Mouse (Mus musculus) effector memory CD4-positive, alpha-beta T cell, adult 7 months (primary cell): ENCODE measurements around the gene Tnnc2. TPM values are rescaled to one million over a fixed set of nuclear protein-coding genes. Genes with fewer than 3 reads are reported as not detected.

Source experiments
- polyA plus RNA-seq: library from polyadenylated mRNA; unstranded; fragments of 100-300 nt; shearing (Covaris generic); gene quantifications from one replicate; pipeline ENCODE4 v1.2.1, GENCODE M21; 2017

The Tnnc2 gene
- not detected for polyA plus RNA-seq

GRCm38 (mm10) chr2:164779481-164780086, at the start of gene Tnnc2:
Gene Tnnc2, minus strand, starts transcription at chr2:164779967.

DNA sequence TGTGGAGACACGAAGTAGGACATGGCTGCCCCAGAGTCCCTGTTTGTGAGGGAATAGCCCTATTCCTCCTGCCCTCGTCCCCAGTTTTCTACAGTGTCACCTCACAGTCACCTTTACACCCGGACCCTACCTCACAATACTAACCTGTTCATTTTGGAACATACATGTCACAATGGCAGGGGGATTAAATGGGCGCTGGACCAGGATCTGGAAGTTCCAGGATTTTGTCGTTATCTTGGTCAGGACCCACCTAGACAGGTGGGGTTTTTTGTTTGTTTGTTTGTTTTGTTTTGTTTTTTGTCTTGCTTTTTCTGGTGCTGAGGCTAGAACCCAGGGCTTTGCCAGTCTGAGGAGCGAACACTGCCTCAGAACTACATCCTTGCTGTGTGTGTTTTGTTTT, 48.7 kb upstream of the Tnnc2 start, which contains the start of gene Spata25:
Spata25 (minus strand) TSS at position 101 of the 400 bp plus-strand sequence.

DNA sequence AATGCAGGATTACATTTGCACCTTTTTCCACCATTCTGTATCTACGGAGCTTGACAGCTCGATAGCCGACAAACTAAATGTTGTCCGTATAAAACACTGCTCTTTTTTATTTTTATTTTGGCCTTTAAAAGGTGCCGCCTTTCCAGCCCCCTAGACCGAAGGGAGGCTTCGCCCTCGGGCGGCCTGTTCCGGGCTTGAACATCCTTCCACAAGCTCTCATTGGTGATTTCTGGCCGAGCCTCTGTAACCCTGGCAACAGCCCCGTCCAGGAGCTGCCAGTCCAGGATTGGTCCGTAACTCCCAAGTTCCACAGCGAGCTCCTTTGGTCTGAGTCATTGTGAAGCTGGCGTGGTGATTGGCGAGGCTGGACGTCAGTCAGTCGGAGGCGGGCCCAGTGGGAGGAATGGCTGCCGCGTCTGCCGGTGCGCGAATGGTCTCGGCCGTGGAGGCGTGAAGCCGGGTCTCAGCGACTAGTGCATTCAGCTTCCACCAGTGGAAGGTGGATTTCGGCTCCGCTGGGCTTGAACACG, 42.9 kb upstream of the Tnnc2 start, which contains the start of gene Zswim1:
Zswim1 (plus strand) TSS at position 51 of the 530 bp plus-strand sequence.

GRCm38 (mm10) chr2:164804533-164805331, 25.0 kb upstream of the Tnnc2 start, which contains the start of the genes Acot8 and Zswim3:
Gene Acot8, minus strand, starts transcription at chr2:164804882.
Gene Zswim3, plus strand, starts transcription at chr2:164805098.

DNA sequence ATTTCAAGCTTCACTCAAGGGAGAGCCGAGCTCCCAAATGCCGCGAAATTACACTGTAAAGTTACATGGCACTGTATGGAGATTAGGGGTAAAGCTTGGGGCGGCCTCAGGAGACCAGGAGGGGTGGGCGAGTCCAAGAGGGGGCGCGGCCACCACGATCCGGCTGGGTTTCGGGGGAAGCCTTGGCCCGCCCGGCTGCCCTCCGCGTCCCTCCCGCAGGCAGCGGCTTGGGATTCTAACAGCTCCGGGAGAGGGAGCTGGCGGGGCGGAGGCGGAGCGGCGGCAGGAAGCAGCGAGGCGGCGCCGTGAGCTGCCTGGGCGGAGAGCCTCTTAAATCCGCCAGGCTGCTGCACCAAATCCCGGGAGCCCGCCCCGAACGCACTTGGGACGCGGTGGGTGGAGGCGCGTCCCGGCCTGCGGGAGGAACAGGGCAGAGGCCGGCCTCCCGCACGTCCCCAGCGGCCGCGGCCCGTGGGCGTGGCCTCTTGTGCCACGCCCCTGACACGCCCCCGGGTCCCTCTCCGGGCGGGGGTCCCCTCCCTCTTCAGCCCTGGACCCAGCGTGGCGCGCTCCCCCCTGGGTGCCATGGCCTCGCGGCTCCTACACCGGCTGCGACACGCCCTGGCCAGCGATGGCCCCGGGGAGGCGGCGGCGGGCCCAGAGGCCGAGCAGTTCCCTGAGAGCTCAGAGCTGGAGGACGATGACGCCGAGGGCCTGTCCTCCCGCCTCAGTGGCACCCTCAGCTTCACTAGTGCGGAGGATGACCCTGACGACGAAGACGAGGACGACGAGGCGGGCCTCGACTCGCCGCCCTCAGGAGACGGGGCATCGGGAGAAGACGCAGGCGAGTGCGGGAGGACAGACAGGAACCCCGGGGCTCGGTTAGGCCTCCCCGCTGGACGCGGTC, 6.0 kb upstream of the Tnnc2 start, which contains the start of gene Snx21:
Snx21 (plus strand) TSS at position 343 of the 907 bp plus-strand sequence.

GRCm38 (mm10) chr2:164769258-164770037, 10.3 kb downstream of the Tnnc2 start, which contains the start of gene Ube2c:
Gene Ube2c, plus strand, starts transcription at chr2:164769898.

GRCm38 (mm10) chr2:164745843-164746479, 33.8 kb downstream of the Tnnc2 start, which contains the start of the genes Wfdc3 and Dnttip1:
Gene Wfdc3, minus strand, starts transcription at chr2:164745931.
Gene Dnttip1, plus strand, starts transcription at chr2:164745983.

Other genes with a start within 250 kb of the Tnnc2 start
- not detected for gene Wfdc2, start 217.6 kb downstream of the Tnnc2 start, polyA plus RNA-seq
- gene Spint3, start 206.5 kb downstream of the Tnnc2 start, polyA plus RNA-seq = not detected
- gene Wfdc6a, start 194.5 kb downstream of the Tnnc2 start, polyA plus RNA-seq = 0.49 TPM
- not detected for gene Eppin, start 186.4 kb downstream of the Tnnc2 start, polyA plus RNA-seq
- not detected for gene Wfdc6b, start 166.4 kb downstream of the Tnnc2 start, polyA plus RNA-seq
- gene Wfdc8, start 166.3 kb downstream of the Tnnc2 start, polyA plus RNA-seq = not detected
- gene Wfdc16, start 141.2 kb downstream of the Tnnc2 start, polyA plus RNA-seq = not detected
- gene Wfdc10, start 123.9 kb downstream of the Tnnc2 start, polyA plus RNA-seq = not detected
- gene Wfdc9, start 123.4 kb downstream of the Tnnc2 start, polyA plus RNA-seq = not detected
- not detected for gene Wfdc11, start 105.9 kb downstream of the Tnnc2 start, polyA plus RNA-seq
- 1.3 TPM for gene Wfdc13, start 94.9 kb downstream of the Tnnc2 start, polyA plus RNA-seq
- not detected for gene Spint4, start 81.5 kb downstream of the Tnnc2 start, polyA plus RNA-seq
- not detected for gene Spint5, start 64.7 kb downstream of the Tnnc2 start, polyA plus RNA-seq
- 0.34 TPM for gene Wfdc3, start 34.0 kb downstream of the Tnnc2 start, polyA plus RNA-seq
- 49.6 TPM for gene Dnttip1, start 34.0 kb downstream of the Tnnc2 start, polyA plus RNA-seq
- gene Ube2c, start 10.1 kb downstream of the Tnnc2 start, polyA plus RNA-seq = 0.96 TPM
- gene Snx21, start 5.9 kb upstream of the Tnnc2 start, polyA plus RNA-seq = 5.0 TPM
- 26.4 TPM for gene Acot8, start 24.9 kb upstream of the Tnnc2 start, polyA plus RNA-seq
- 3.5 TPM for gene Zswim3, start 25.1 kb upstream of the Tnnc2 start, polyA plus RNA-seq
- gene Zswim1, start 42.7 kb upstream of the Tnnc2 start, polyA plus RNA-seq = 15.3 TPM
- not detected for gene Spata25, start 48.6 kb upstream of the Tnnc2 start, polyA plus RNA-seq
- 161 TPM for gene Ctsa, start 52.9 kb upstream of the Tnnc2 start, polyA plus RNA-seq
- 1.0 TPM for gene Neurl2, start 53.5 kb upstream of the Tnnc2 start, polyA plus RNA-seq
- gene Pltp, start 77.7 kb upstream of the Tnnc2 start, polyA plus RNA-seq = 5.1 TPM
- gene Pcif1, start 99.3 kb upstream of the Tnnc2 start, polyA plus RNA-seq = 150 TPM
- gene Zfp335, start 131.8 kb upstream of the Tnnc2 start, polyA plus RNA-seq = 40.3 TPM
- gene Mmp9, start 160.8 kb upstream of the Tnnc2 start, polyA plus RNA-seq = 3.8 TPM
- gene Slc12a5, start 180.8 kb upstream of the Tnnc2 start, polyA plus RNA-seq = 0.44 TPM